8 mouse cellular contexts compared by ENCODE assay signal in genomic region chr5:96792936-96793718, GRCm38 (mm10). TPM values are rescaled to one million over a fixed set of nuclear protein-coding genes. Genes with fewer than 3 reads are reported as not detected.
DNase-seq lines count a peak whose midpoint lies in the region; ATAC-seq lines count a peak whose summit lies in the region.

Gene Anxa3 (plus strand): TSS chr5:96793339.

- H3K9me3 ChIP-seq in embryonic facial prominence, embryonic 10.5 days: no peaks in the 10 kb centered on the region
- H3K9me3 ChIP-seq in kidney, embryonic 14.5 days (ENCODE audit: control insufficient read depth, low read length): no peaks in the 10 kb centered on the region
- H3K9me3 ChIP-seq in liver, embryonic 13.5 days (replicated peaks): no peaks in the 10 kb centered on the region

- peak within 1 kb of the TSS; percentile 78 for H3K27ac ChIP-seq in embryonic facial prominence, embryonic 10.5 days (replicated peaks)
- no peak within 1 kb of the TSS for H3K27ac ChIP-seq in kidney, embryonic 14.5 days (ENCODE audit: low read depth, low read length)
- H3K27ac ChIP-seq in liver, embryonic 13.5 days: peak within 1 kb of the TSS; percentile 9; the same call in 1 of the 2 replicates

- H3K36me3 ChIP-seq in embryonic facial prominence, embryonic 10.5 days (replicated peaks): no peaks in the 10 kb centered on the region
- H3K36me3 ChIP-seq in kidney, embryonic 14.5 days (ENCODE audit: control insufficient read depth, insufficient read depth, low read length): no peaks in the 10 kb centered on the region
- H3K36me3 ChIP-seq in liver, embryonic 13.5 days: no peaks in the 10 kb centered on the region

- ATAC-seq in kidney, embryonic 14.5 days (ENCODE audit: low FRiP score, low TSS enrichment): peak; percentile 93
- peak; percentile 69 for ATAC-seq in liver, embryonic 13.5 days (ENCODE audit: low read depth)
- no peak for ATAC-seq in activated CD4-positive, CD25-positive, alpha-beta regulatory T cell, adult 4 months

- H3K4me1 ChIP-seq in embryonic facial prominence, embryonic 10.5 days: peaks cover 17% of the 10 kb centered on the region
- 0 out of 2 replicates have a peak, but pooled peaks cover 15% of the 10 kb centered on the region for H3K4me1 ChIP-seq in kidney, embryonic 14.5 days (ENCODE audit: control insufficient read depth, insufficient read depth, low read length)
- peaks cover 9% of the 10 kb centered on the region; the same call in 1 of the 2 replicates for H3K4me1 ChIP-seq in liver, embryonic 13.5 days (replicated peaks)

- H3K9ac ChIP-seq in kidney, embryonic 14.5 days (ENCODE audit: low read depth, low read length): peak within 1 kb of the TSS; percentile 58
- H3K9ac ChIP-seq in liver, embryonic 13.5 days: peak within 1 kb of the TSS; percentile 39; the same call in 1 of the 2 replicates

- peaks cover 25% of the 10 kb centered on the region for H3K27me3 ChIP-seq in embryonic facial prominence, embryonic 10.5 days (replicated peaks; ENCODE audit: low read depth, poor library complexity, severe bottlenecking)
- no peaks in the 10 kb centered on the region for H3K27me3 ChIP-seq in kidney, embryonic 14.5 days (ENCODE audit: control insufficient read depth, insufficient read depth, low read length)
- H3K27me3 ChIP-seq in liver, embryonic 13.5 days: peaks cover 31% of the 10 kb centered on the region

- 10% methylated on average over 26 of the region's 26 CpGs for WGBS in embryonic facial prominence, embryonic 10.5 days
- WGBS in kidney, embryonic 14.5 days: 10% methylated on average over 26 of the region's 26 CpGs
- WGBS in liver, embryonic 13.5 days (ENCODE audit: insufficient replicate concordance): 6% methylated on average over 26 of the region's 26 CpGs

- DNase-seq in ovary, postnatal 36 days (ENCODE audit: low spot score): peak; percentile 56
- DNase-seq in ovary, postnatal 10 days (ENCODE audit: low spot score): no peak
- peak; percentile 58 for DNase-seq in embryonic facial prominence, embryonic 10.5 days (ENCODE audit: low spot score)
- peak; percentile 67 to 85 for DNase-seq in heart, adult 9 months (ENCODE audit: low spot score in 2 of 2)
- peak; percentile 20 for DNase-seq in liver, embryonic 13.5 days
- peak; percentile 46 for DNase-seq in neural tube, embryonic 10.5 days (ENCODE audit: extremely low spot score, low spot score)

- peak within 1 kb of the TSS; percentile 62 for H3K4me3 ChIP-seq in embryonic facial prominence, embryonic 10.5 days
- peak within 1 kb of the TSS; percentile 46 for H3K4me3 ChIP-seq in kidney, embryonic 14.5 days (ENCODE audit: low read length)
- H3K4me3 ChIP-seq in liver, embryonic 13.5 days (replicated peaks): peak within 1 kb of the TSS; percentile 49

- peak within 1 kb of the TSS; percentile 81 for H3K4me2 ChIP-seq in kidney, embryonic 14.5 days (replicated peaks; ENCODE audit: low read depth, low read length)
- H3K4me2 ChIP-seq in liver, embryonic 13.5 days: peak within 1 kb of the TSS; percentile 64

RNA-seq across cellular contexts. Expression of gene Anxa3, which starts in this region (rescaled TPM):
- polyA plus RNA-seq in embryonic facial prominence, embryonic 10.5 days (2016; fragmentation: Nextera tagmentation; extraction: Ambion mirVana): 26.5 and 28.9 TPM in 2 replicates
- 57.3 and 64.9 TPM in 2 replicates for polyA plus RNA-seq in kidney, embryonic 14.5 days (2014; fragmentation: Nextera tagmentation; extraction: Ambion mirVana)
- 15.5 and 16.7 TPM in 2 replicates for polyA plus RNA-seq in liver, embryonic 13.5 days (2015; fragmentation: Nextera tagmentation; extraction: Ambion mirVana)
- polyA plus RNA-seq in activated CD4-positive, CD25-positive, alpha-beta regulatory T cell, adult 4 months (2017; shearing (Covaris generic)): under 1 TPM in 1 of 2 experiments, not detected in 1; 0.55 TPM

Comparison
In these comparisons a context has a peak if more than half of its experiments do, and no peak if none do; other contexts are left out.
1. RNA of gene Anxa3 (polyA plus RNA-seq): 57.3 to 64.9 TPM in kidney, embryonic 14.5 days, 26.5 to 28.9 TPM in embryonic facial prominence, embryonic 10.5 days and 15.5 to 16.7 TPM in liver, embryonic 13.5 days; 0.55 TPM in activated CD4-positive, CD25-positive, alpha-beta regulatory T cell, adult 4 months; every median in the first group is over 10 times any median in the second.
2. Peak in every context shown above with its lines, with median percentiles within 50 percentile points of each other: H3K4me3 ChIP-seq.